Mouse (Mus musculus) spleen, postnatal 14 days (tissue): Measurements from ENCODE around the gene Pitpnb.
A peak's percentile ranks its signal among the peaks of the same experiment; 100 is the strongest.

Experiments used
- DNase-seq, 2 experiments: peaks; one replicate each; pipeline ENCODE4 v3.0.0; 2021 to 2022; ENCODE audit warnings: low spot score in 2 of 2

The Pitpnb gene

DNA sequence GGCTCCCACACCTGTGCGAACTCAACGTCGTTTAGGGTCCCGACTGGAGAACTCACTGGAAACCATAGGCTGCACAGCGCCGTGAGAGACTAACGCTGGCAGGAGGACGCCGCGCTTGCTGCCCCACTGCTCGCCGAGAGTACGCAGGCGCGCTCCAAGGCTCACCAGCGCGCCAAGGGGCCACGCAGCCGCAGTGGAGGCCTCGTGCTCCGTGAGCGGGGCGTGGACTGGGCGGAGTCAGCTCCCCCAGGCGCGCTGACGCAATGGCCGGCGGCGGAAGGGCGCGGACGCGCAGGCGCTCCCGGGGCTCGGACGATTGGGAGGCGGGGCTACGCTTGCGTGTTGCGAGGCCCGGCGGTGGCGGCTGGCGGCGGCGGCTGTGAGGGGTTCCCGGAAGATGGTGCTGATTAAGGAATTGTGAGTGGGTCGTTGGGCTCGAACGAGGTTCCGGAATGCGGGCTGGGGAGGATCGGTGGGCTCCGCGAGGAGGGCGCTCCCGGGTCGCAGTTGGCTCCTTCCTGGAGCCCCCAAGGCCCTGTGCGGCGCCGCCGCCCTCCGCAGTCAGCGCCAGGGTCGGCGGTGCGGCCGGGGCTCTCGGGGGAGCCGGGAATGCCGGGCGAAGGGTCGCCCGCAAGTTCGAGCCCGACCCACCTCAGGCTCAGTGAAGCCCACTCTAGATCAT lies at the start of gene Pitpnb:
Gene Pitpnb (plus strand): TSS at position 347 of the 682 bp plus-strand sequence.
- peak; percentile 98 to 99 for DNase-seq

DNA sequence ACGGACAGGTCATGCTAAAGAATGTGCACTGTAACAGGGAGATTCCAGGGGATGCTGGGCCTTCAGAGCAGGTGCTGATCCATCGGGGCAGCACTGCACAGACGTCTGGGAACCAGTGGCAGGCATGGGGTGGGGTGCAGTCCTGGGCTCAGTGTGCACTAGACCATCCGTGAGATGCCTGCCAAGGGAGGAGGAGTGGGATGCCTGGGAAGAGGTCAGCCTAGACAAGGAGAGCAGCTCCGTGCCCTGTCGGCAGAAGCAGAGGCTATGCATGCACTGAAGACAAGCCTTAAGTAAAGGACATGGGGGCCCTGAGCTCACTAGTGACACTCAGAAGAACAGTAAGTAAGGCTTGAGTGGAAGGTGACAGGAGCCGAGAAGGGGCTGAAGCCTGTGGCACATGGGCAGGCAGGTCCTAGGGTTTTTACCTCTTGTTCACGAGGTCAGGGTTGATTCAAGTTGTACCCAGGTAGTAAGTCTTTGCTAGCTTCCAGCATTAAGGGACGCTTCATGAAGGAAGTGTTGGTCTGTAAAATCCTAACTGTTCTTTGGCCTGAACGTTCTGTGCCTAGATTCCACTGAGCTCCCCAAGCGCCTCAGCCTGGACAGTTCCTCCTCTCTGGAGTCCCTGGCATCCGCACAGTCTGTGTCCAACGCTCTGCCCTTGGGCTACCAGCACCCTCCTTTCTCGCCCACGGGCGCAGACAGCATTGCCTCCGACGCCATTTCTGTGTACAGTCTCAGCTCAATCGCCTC lies 46.0 kb upstream of the Pitpnb start:
- DNase-seq: no peak

DNA sequence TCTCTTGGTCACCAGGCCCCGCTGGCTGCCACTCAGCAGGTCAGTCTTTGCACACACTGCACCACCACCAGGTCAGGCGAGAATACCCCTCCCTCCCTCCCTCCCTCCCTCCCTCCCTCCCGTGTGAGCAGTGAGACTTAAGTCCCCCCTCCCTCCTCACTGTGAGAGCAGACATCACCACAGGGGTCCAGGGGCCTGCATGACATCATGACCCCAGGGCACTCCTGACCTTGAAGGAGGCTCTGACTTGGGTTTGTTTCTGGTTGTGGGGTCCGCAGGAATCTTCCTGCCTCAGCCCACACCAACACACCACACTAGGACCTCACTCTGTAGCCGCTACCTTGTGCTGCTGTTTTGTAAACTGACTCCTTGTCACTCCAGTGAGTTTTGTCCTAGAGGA lies 43.0 kb upstream of the Pitpnb start:
- DNase-seq: no peak

DNA sequence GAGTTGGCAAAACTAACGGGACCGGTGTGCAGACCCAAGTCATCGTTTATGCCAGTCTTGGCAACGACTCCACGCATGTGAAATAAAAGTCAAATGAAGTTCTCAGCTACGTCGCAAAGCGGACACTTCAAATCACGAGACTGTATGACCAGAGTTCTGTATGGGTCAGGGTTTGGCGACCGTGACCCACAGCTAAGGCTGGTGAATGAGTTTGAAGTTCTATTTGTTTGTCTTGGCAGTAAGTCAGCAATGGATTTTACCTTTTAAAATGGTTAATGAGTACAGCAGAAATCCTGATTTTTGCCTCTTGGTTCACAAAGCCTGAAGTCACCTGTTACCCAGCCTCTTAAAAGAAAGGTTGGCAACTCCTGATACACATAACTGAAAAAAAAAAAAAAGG lies 42.1 kb upstream of the Pitpnb start:
- no peak for DNase-seq

DNA sequence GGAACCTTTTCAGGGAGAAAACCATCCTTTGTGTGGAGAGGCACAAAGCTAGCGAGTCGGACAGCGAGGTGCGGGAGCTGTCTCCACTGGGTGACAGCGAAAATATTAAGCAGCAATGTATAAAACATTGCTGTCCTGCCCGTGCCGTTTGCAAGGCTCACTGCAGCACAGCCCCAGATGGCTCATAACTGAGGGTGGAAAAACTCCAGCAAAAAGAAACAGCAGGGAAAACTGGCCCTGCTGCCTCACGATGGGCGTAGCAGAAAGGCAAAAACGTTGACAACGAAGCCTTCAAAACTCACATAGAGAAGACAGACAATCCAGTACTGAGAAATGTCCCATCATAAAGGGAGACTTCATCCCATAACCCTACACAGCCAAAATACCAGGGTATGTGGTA lies 40.5 kb upstream of the Pitpnb start:
- no peak for DNase-seq

DNA sequence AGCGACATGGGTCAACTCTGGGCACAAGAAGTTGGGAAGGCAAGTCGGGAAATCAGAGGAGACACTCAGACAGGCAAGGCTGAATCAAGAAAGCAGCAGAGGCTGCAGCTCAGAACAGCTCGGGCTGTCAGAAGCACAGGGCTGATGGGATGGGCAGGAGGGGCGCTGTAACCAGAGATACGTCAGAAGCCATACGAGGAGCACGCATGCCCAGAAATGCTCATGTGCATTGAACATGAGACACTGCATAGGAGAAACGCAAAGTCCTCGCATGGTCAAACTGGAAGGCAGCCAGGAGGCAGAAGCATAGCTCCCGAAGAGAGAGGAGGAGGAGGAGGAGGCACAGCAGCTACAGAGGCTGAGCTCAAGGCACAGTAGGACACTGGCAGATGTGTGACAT lies 38.9 kb upstream of the Pitpnb start:
- no peak for DNase-seq

DNA sequence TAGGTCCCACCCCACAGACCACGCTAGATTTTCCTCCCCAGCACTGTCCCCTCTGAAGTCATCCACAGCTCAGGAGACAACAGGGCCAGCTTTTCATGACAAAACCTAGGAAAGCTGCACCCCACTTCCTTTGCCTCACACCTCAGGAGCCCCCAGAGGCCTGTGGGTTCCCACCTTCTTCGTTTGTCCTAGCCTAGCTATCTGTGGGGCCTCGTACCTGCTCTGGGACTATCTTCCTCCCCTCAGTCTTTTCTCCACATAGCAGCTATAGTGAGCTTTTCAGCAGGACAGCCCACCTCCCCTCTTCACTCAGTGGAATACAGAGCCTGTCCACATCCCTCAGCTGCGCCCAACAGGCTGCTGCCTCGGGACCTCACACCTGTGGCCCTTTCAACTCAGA lies 32.8 kb upstream of the Pitpnb start:
- DNase-seq: no peak

DNA sequence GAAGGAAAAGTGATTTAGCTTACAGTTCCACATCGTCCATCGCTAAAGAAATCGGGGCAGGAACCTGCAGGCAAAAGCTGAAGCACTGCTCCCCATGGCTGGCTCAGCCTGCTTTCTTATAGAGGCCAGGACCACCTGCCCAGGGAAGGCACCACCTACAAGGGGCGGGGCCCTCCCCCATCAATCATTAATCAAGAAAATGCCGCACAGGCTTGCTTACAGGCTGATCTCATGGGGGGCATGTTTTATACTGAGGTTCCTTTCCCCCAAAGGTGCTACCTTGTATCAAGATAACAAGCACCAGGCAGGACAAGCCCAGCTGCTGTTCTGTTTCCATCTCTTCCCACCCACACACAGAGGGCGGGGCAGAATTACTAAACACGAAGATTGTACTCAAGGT lies 31.9 kb upstream of the Pitpnb start:
- peak in 1 of 2 experiments; percentile 3 for DNase-seq

DNA sequence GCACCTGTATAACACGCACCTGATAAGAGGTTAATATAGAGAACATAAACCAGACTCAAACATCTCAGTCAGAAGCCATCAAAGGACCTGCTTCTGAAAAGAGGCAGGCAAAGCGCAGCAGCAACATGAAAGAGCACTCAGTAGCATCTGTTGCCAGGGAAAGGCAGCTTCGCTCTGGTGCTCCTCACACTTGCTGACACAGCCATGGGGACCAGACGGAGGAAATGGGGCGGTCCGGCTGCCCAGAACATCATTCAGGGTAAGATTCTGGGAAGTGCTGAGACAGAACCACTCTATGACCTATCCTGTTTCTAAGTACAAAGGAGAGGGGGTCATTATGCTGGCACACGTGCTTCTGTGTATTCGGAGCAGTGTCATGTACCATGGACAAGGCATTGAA lies 29.8 kb upstream of the Pitpnb start:
- no peak for DNase-seq

DNA sequence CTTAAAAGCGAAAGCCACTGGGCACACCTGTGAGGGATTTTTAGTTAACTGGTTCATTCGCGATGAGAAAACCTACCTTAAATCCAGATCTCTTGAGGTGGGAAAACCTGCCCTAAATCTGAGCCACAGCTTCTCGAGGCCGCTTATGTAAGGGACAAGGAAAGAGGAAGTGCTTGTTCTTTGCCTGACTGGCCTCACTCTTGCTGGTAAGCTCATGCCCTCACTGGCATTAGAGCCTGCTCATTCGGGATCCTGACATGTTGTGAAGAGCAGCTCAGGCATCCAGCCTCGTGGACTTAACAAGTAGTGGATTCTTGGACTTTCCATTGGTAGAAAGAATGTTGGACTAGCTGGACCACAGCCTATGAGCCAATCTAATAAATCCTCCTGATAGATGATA lies 28.8 kb upstream of the Pitpnb start:
- no peak for DNase-seq

DNA sequence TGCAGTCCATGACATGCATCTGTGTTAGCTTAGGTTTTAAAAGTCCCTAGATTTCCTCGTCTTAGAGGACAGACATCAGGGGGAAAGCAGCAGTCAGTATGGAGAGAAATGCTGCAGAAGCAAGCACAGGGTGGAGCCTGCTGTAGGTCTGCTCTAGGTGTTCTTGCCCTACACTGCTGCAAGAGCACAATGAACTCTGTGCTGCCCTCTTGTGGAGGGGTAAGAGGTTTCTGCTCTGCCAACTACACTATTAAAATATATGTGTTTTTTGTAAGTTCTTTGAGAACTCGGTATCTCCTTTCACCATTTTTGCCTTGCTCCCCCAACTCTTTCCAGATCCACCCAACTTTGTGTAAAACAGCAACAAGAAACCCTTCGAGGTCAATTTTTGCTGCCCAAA lies 25.8 kb upstream of the Pitpnb start:
- DNase-seq: no peak

DNA sequence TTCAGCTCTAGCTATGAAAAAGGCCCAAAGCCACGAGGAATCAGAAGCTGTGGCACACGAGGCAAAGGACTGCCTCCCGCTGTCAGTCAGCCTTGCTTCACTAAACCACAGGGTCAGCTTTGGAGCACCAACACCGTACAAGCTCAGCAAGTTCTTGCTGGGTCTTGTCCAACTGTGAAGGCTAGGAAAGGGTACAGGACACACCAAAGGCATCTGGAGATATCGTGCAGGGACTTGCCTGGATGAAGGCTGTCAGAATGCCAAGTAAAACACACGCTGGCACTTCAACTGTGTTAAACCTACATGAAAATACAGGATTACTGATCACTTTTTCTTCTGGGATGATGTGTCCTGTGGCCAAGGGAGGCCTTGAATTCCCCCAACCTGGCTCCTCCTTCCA lies 20.4 kb upstream of the Pitpnb start:
- no peak for DNase-seq

DNA sequence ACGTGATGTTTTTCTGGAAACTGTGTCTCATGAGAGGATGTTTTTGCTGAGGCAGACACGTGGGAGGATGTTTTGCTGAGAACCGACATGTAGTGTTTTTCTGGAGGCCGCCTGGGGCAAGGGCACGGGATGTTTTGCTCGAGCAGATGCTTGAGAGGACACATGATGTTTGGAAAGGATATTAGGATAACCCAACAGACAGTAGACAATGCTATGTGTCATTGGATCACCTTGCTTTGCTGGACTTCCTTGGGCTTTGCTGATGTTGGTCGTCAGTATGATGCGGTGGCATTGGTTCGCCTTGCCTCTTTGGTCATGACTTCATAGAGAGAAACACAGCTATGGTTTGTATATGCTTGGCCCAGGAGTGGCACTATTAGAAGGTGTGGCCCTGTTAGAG lies 16.7 kb upstream of the Pitpnb start:
- no peak for DNase-seq

DNA sequence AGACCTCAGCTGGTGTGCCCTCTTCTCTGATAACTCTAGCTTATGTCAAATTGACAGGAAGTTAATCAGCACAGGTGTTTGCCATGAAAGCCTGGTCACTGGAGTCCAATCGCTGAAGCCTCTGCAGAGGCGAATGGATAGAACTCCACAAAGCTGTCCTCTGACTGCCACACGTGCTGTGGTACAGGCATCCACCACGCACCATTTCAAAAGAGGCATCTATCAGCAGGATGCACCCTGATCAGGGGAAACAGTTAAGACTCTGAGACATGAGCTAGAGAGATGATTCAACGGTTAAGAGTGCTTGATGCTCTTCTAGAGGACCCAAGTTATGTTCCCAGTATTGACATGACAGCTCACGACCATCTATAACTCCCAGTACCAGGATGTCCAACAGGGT lies 15.5 kb upstream of the Pitpnb start:
- DNase-seq: no peak

DNA sequence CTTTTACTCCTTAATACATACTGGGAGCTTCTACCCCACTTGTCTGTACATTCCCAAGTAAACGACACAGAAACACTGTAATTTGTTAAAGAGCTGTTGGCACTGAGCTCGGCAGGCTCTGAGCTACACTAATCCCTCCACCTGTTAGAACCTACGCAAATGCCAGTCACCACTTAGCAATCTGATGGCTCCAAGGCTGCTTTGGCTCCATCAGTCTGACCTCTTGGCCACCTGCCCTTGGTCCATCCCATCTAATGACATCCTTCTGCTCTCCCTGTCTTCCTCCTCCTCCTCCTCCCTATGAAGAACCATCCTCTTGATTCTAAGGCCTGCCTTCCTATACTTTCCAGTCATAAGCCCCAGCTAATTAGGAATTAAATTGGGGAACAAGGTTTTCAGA lies 13.0 kb upstream of the Pitpnb start:
- DNase-seq: no peak

DNA sequence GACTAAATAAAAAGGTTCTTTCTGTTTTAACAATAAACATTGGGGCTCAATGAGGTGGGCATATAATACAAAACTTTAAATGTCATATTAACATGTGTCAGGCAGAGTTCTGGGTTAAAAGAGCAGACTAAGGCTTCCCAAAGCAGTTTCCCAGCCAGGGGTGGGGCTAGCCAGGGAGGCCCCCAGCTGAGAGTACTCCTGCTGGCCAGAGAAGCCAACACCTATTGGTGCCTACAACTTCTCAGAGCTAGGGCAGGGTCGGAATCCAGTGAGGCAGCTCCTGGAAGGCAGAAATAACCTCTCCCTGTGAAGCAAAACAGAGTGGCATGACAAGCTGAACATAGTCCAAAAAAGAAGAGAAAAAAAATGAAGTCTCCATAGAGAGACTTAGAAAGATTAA lies 11.6 kb upstream of the Pitpnb start:
- DNase-seq: no peak

DNA sequence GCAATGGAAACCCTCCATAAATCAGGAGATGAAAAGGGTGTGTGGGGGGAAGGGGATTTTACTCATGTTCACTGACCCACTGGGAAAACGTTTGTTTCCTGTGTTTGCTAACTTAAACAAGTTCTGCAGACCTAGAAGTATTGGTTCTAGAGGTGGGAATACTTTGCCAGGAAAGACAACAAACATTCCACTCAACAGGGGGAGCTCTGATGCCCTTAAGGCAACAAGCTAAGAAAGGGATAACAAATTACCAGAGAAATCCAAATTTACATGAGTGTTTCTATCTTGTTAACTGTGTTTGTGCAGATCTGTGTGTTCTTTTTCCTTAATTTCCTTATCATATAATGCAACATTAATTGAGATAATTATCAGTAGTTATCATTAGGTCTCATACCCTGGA lies 4.8 kb upstream of the Pitpnb start:
- DNase-seq: no peak

DNA sequence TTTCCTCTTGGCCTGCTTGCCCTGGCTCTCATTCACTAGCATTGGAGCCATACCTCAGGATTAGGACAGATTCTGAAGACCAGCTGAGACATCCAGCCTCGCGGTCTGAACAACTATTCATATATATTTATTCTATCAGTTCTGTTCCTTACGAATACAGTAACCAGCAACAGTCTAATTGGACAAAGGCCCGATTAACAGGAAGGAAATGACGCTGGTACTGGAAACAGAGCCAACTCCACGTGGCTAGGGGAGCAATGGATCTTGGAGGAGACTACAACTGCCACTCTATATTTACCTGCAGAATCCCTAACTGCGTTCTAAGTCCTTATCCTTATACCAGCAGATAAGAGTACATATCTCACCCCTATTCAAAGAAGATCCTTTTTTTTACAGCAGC lies 3.1 kb upstream of the Pitpnb start:
- DNase-seq: no peak

DNA sequence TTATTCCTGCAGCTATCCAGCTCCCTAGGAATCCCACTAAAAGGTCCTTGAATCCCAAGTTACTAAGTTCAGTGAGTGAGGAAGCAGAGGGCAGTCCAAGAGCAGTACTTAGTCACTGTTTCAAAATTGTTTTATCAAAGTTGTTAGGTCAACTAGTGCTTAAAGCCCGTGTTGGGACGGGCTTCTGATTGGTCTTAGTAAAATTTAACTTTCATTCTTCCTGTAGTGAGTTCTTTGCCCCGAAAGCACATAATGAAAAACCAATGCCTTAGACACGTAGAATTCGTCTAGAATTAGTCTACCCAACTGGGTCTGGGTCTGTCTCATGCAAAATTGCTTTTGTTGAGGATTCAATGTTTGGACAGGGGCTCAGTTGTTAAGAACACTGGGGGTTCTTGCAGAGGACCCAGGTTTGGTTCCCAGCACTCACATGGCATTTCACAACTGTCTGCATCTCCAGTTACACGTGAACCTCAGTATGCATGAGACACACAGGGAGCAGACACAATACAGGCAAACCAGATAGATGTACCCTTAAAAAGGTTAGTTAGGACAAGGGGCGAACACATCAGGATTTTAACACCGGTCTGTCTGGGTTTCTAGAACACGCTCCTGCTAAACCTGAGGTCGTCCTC lies 664 bp upstream of the Pitpnb start:
- no peak for DNase-seq

DNA sequence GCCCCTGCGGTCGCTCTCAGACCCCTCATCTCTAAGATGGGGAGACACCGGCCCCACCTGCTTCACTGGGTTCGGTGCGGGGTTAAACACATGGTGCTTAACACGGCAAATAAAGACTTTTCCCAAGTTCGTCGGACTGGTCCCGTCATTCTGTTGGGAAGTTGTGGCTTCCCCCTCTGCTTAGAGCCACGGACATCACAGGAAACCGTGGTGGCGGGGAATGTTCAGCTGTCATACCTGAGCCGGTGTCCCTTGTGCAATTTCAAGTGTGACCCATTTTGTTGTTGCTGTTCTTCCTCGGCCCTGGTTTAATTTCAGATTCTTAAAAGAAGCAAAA lies 504 bp downstream of the Pitpnb start:
- no peak for DNase-seq

DNA sequence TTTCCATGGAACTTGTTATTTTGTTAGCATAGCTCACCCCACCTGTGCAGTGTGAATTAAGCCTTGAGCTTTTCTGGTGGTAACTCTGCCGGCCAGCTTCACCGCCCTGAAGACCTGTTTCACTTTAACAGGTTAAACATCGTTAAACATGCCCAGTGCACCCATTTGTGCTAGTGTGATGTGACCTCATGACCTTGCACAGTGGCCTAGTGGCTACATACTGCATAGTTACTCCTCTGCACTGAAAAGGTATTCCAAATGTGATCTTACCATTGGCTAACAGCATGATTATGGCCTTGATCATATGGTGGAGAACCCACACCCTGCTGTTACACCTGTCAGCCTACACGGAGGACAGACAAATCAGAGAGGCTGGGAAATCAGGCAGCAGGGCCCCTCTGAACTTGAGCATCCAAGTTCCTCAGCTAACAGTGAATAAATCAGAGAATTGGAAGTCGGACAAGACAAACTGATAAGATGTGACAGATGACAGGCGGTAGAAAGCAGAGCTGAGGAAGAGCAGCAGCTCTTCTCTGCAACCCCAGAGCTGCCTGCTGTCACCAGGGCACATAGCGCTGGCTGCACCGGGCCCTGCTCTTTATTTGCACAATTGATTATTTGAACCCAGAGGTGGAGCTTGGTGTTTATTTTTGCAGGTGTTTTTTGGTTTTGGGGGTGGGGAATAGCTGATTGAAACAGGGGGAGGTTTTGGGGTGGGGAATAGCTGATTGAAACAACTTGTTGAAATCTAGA lies 5.6 kb downstream of the Pitpnb start:
- no peak for DNase-seq

DNA sequence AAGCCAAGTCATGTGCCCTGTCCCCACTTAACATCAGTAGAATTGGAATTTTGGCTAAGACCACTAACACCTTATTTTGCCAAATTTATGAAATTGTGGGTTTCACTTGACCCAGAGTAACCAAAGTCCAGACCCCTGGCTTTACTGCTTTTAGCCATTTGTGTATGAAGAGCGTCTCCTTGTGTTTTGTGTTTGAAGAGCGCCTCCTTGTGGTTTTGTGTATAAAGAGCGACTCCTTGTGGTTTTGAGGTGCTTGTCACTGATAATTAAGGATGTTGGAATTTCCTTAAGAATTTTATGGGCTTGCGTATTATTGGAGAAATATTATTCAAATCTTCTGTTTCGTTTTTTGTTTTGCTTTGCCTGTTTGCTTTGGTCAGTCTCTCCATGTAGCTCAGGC lies 11.0 kb downstream of the Pitpnb start:
- DNase-seq: no peak
